Mouse (Mus musculus): Measurements from ENCODE around the gene R3hdm1.

R3hdm1 gene

DNA sequence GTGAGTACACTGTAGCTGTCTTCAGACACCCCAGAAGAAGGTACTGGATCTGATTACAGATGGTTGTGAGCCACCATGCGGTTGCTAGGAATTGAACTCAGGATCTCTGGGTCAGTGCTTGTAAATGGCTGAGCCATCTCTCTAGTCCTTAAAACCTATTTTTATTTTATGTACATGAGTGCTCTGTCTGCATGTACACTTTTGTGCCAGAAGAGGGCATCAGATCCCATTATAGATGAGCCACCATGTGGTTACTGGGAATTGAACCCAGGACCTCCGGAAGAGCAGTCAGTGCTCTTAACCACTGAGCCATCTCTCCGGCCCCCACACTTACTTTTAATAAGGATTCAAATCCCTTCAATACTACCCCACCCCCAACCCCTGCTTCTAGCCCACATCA, 179.8 kb downstream of the R3hdm1 start:
- no peak for DNase-seq (ENCODE audit: low read depth, low spot score)

DNA sequence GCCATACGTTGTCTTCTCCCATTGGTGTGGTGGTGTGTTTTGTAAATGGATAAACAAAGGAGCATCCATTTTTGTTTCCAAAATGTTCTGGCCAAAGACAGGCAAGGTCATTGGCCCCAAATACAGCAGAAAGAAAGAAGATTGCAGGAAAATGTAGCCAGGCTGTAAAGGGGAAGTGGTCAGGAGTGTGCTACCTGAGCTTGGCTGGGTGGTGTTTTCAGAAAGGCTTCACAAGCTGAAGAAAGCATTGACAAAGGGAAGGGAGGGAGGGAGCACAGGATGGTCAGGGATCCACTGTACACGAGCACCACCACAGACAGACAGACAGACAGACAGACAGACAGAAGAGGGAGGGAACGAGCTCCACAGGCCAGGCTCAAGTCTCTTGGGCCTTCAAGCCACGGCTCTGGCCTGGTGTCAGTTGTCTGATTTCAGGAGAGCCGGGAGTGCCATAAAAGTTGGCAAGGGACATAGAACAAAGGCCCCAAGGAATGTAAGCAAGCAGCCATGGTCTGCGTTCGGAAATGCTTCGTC, 181.1 kb downstream of the R3hdm1 start:
- DNase-seq (ENCODE audit: low read depth, low spot score): no peak

DNA sequence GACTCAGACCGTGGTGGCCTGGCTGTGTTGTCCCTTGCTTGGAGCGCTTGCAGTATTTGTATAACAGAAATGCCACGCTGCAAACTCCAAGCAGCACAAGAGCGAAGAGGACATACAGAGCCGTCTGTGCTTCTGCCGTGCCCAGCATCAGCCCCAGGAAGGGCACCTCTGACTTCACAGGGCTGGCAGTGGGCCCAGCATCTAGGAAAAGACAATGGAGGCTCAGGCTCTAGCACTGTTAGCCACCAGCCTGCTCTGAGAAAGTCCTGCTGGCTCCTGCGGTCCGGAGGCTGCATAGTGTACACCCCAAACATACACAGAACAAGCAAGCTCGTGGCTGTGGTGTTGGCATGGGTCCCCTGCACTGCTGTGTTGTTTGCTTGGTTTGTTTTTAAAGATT, 182.0 kb downstream of the R3hdm1 start:
- no peak for DNase-seq (ENCODE audit: low read depth, low spot score)

All from retina, adult 2 months (tissue).